Mouse (Mus musculus) heart, adult 2 months (tissue): ENCODE data around the gene Gpd2. TPM values are rescaled to one million over a fixed set of nuclear protein-coding genes. Genes with fewer than 3 reads are reported as not detected.

ENCODE experiments used
- DNase-seq, 2 experiments: peaks; one replicate each; pipeline ENCODE4 v3.0.0; 2021
- H3K27ac ChIP-seq: fragments of 200-600 bp; 2 replicates; pipeline ENCODE4 v1.8.1; 2022
- H3K27me3 ChIP-seq: fragments of 200-500 bp; 2 replicates; pipeline ENCODE4 v1.6.1; 2012; ENCODE audit warnings: mild to moderate bottlenecking, low read length, inconsistent platforms, mixed read lengths; ENCODE audit not compliant: control insufficient read depth, insufficient read depth
- H3K36me3 ChIP-seq: fragments of 200-500 bp; 2 replicates; pipeline ENCODE4 v1.6.1; 2012; ENCODE audit warnings: low read length, inconsistent platforms; ENCODE audit not compliant: control insufficient read depth, insufficient read depth
- H3K4me1 ChIP-seq: fragments of 200-500 bp; 2 replicates; pipeline ENCODE4 v1.6.1; 2011; ENCODE audit warnings: low read length; ENCODE audit not compliant: control insufficient read depth, insufficient read depth
- H3K4me3 ChIP-seq: fragments of 200-600 bp; 2 replicates; pipeline ENCODE4 v1.8.1; 2022
- H3K79me2 ChIP-seq: fragments of 200-500 bp; replicated peaks from 2 replicates; pipeline ENCODE4 v1.6.1; 2012; ENCODE audit warnings: mild to moderate bottlenecking, inconsistent platforms, low read length, moderate library complexity, mixed read lengths; ENCODE audit not compliant: control insufficient read depth, insufficient read depth
- H3K9ac ChIP-seq: fragments of 200-500 bp; 2 replicates; pipeline ENCODE4 v1.6.1; 2012; ENCODE audit warnings: low read depth, mild to moderate bottlenecking, control low read depth, inconsistent platforms, low read length, mixed read lengths
- CTCF ChIP-seq: fragments of 200-600 bp; IDR thresholded peaks from 2 replicates; pipeline ENCODE4 v1.8.1; 2022; ENCODE audit warnings: antibody characterized with exemption, mild to moderate bottlenecking, moderate library complexity
- EP300 ChIP-seq: fragments of 200-500 bp; IDR thresholded peaks from 2 replicates; pipeline ENCODE4 v1.6.1; 2011; ENCODE audit warnings: low read depth, low read length, control low read depth; ENCODE audit not compliant: insufficient read depth
- POLR2A ChIP-seq: fragments of 200-500 bp; IDR thresholded peaks from 2 replicates; pipeline ENCODE4 v1.6.1; 2011; ENCODE audit warnings: mild to moderate bottlenecking, low read depth, low read length, control low read depth; ENCODE audit not compliant: insufficient read depth
- WGBS: fragments of 180-500 bp; shearing (Covaris S2); methylation state at CpG from one replicate; pipeline ENCODE4 v1.1.7; 2018; 5-methylcytosine and 5-hydroxymethylcytosine counted together
- intact Hi-C: fragments of 180-260 bp; cut with DNase I; formaldehyde crosslinking; loops from one replicate; pipeline ENCODE4 v1.15.1; 2025
- polyA plus RNA-seq: library from polyadenylated mRNA; depleted of rRNA; stranded (reverse); fragments of >200 nt; gene quantifications from 2 replicates; pipeline ENCODE4 v1.2.3, GENCODE M21; 2012
- total RNA-seq, 2 experiments: library from RNA; stranded (reverse); gene quantifications; 2 replicates each; pipeline ENCODE4 v1.2.3; 2021

Gene Gpd2
- total and polyA plus RNA-seq, 3 experiments, result 8.7 to 16.0 (median 13.1) TPM

GRCm38 (mm10) chr2:57232328-57232727 is 5.1 kb upstream of the Gpd2 start:
- TF ChIP-seq EP300 (no peak), POLR2A (no peak), CTCF (no peak)
- 88% methylated on average over 8 of the region's 8 CpGs for WGBS
- Histone ChIP-seq H3K79me2 (no peaks in the 10 kb centered on the region), H3K36me3 (no peaks in the 10 kb centered on the region), H3K27ac (no peak overlapping the region), H3K4me1 (no peaks in the 10 kb centered on the region), H3K27me3 (no peaks in the 10 kb centered on the region), H3K4me3 (no peak overlapping the region), H3K9ac (no peak overlapping the region)
- intact Hi-C loops, result loop anchor here (10.0 kb wide), 1 partner anchor 118 kb away; no protein-coding TSS in a partner anchor
- DNase-seq, result no peak

- Histone ChIP-seq H3K4me3 (no peak overlapping the region), H3K9ac (no peak overlapping the region), H3K79me2 (no peaks in the 10 kb centered on the region), H3K4me1 (no peaks in the 10 kb centered on the region), H3K27ac (no peak overlapping the region), H3K36me3 (no peaks in the 10 kb centered on the region), H3K27me3 (no peaks in the 10 kb centered on the region)
- intact Hi-C loops, result loop anchor here (10.0 kb wide), 1 partner anchor 121 kb away; no protein-coding TSS in a partner anchor
- TF ChIP-seq EP300 (no peak), CTCF (no peak), POLR2A (no peak)
- 90% methylated on average over 2 of the region's 2 CpGs for WGBS
- no peak for DNase-seq
Measured at GRCm38 (mm10) chr2:57236246-57236645, 1.2 kb upstream of the Gpd2 start.

GRCm38 (mm10) chr2:57237026-57237425 is 409 bp upstream of the Gpd2 start:
- TF ChIP-seq EP300 (no peak), POLR2A (no peak), CTCF (no peak)
- Histone ChIP-seq H3K79me2 (no peaks in the 10 kb centered on the region), H3K27ac (no peak overlapping the region), H3K4me1 (no peaks in the 10 kb centered on the region), H3K9ac (no peak overlapping the region), H3K4me3 (peak overlapping the region; percentile 62), H3K36me3 (no peaks in the 10 kb centered on the region), H3K27me3 (no peaks in the 10 kb centered on the region)
- DNase-seq, result no peak
- intact Hi-C loops, result loop anchor here (10.0 kb wide), 1 partner anchor 122 kb away; no protein-coding TSS in a partner anchor
- 54% methylated on average over 6 of the region's 6 CpGs for WGBS

GRCm38 (mm10) chr2:57237920-57238613 is 632 bp downstream of the Gpd2 start:
- peak overlapping the region; percentile 62 for H3K4me3 ChIP-seq
- TF ChIP-seq POLR2A (peak; percentile 53), CTCF (no peak)
- no peaks in the 10 kb centered on the region for H3K79me2 ChIP-seq
- WGBS, result 1% methylated on average over 68 of the region's 69 CpGs
- H3K27ac ChIP-seq, result peak overlapping the region; percentile 86
- H3K9ac ChIP-seq, result peak overlapping the region; percentile 91
- H3K27me3 ChIP-seq, result no peaks in the 10 kb centered on the region
- intact Hi-C loops, result loop anchor here (1.0 to 10.0 kb wide), 2 partner anchors 56 to 123 kb away; no protein-coding TSS in a partner anchor
- no peaks in the 10 kb centered on the region for H3K4me1 ChIP-seq
- no peaks in the 10 kb centered on the region for H3K36me3 ChIP-seq
- DNase-seq, result peak; percentile 92 to 94

- intact Hi-C loops, result loop anchor here (1.0 to 10.0 kb wide), 2 partner anchors 56 to 124 kb away; no protein-coding TSS in a partner anchor
- H3K4me1 ChIP-seq, result no peaks in the 10 kb centered on the region
Measured at GRCm38 (mm10) chr2:57238614-57239165, 1.3 kb downstream of the Gpd2 start.

GRCm38 (mm10) chr2:57239356-57239755 is 1.9 kb downstream of the Gpd2 start:
- 45% methylated on average over 2 of the region's 2 CpGs for WGBS
- no peak overlapping the region for H3K9ac ChIP-seq
- H3K79me2 ChIP-seq, result no peaks in the 10 kb centered on the region
- H3K36me3 ChIP-seq, result no peaks in the 10 kb centered on the region
- H3K27me3 ChIP-seq, result no peaks in the 10 kb centered on the region
- no peak overlapping the region for H3K27ac ChIP-seq
- DNase-seq, result no peak
- no peaks in the 10 kb centered on the region for H3K4me1 ChIP-seq
- H3K4me3 ChIP-seq, result no peak overlapping the region
- TF ChIP-seq EP300 (no peak), POLR2A (no peak), CTCF (no peak)
- intact Hi-C loops, result loop anchor here (10.0 kb wide), 1 partner anchor 125 kb away; no protein-coding TSS in a partner anchor

More at GRCm38 (mm10) chr2:57238614-57239165, 1.3 kb downstream of the Gpd2 start:
- Histone ChIP-seq H3K27ac (peak overlapping the region; percentile 86), H3K27me3 (no peaks in the 10 kb centered on the region), H3K36me3 (no peaks in the 10 kb centered on the region), H3K9ac (peak overlapping the region; percentile 91), H3K79me2 (no peaks in the 10 kb centered on the region), H3K4me3 (peak overlapping the region; percentile 62)
- WGBS, result 9% methylated on average over 17 of the region's 17 CpGs
- DNase-seq, result peak in 1 of 2 experiments; percentile 49
- TF ChIP-seq CTCF (no peak), EP300 (no peak), POLR2A (no peak)
